Comparison of ENCODE assay signal across 24 mouse cellular contexts in genomic region chr11:40744348-40744747, GRCm38 (mm10). TPM values are rescaled to one million over a fixed set of nuclear protein-coding genes. Genes with fewer than 3 reads are reported as not detected.
DNase-seq lines count a peak whose midpoint lies in the region; ATAC-seq lines count a peak whose summit lies in the region.
"Had no signal": no experiment of that assay in that cellular context is flagged by ENCODE, and none has a peak within 500 bp of the region (broad histone marks: within the 10 kb centered on the region; RNA-seq: fewer than 3 reads in every experiment).

No protein-coding gene starts in this region.

- H3K4me1 ChIP-seq in hindbrain, embryonic 11.5 days (replicated peaks; ENCODE audit: control insufficient read depth, insufficient read depth, low read length) = no peaks in the 10 kb centered on the region
- H3K4me1 ChIP-seq: embryonic facial prominence, embryonic 13.5 days; embryonic facial prominence, embryonic 15.5 days; forebrain, embryonic 10.5 days; forebrain, embryonic 12.5 days had no signal

- no peak overlapping the region for H3K4me3 ChIP-seq in hindbrain, embryonic 11.5 days (ENCODE audit: low read depth, low read length)
- H3K4me3 ChIP-seq: embryonic facial prominence, embryonic 13.5 days; embryonic facial prominence, embryonic 15.5 days; erythroblast, embryonic 14.5 days; forebrain, embryonic 10.5 days; forebrain, embryonic 12.5 days had no signal

- H3K4me2 ChIP-seq in hindbrain, embryonic 11.5 days (replicated peaks; ENCODE audit: low read depth, low read length) = no peak overlapping the region
- H3K4me2 ChIP-seq: embryonic facial prominence, embryonic 13.5 days; embryonic facial prominence, embryonic 15.5 days; forebrain, embryonic 12.5 days had no signal

- H3K27ac ChIP-seq in hindbrain, embryonic 11.5 days (ENCODE audit: low read depth, low read length) = no peak overlapping the region
- H3K27ac ChIP-seq: embryonic facial prominence, embryonic 13.5 days; embryonic facial prominence, embryonic 15.5 days; forebrain, embryonic 10.5 days; forebrain, embryonic 12.5 days had no signal

- WGBS in hindbrain, embryonic 11.5 days = 87% methylated on average over 3 of the region's 3 CpGs

- H3K27me3 ChIP-seq in hindbrain, embryonic 11.5 days (ENCODE audit: control insufficient read depth, insufficient read depth, low read length) = no peaks in the 10 kb centered on the region
- H3K27me3 ChIP-seq: embryonic facial prominence, embryonic 13.5 days; embryonic facial prominence, embryonic 15.5 days; forebrain, embryonic 12.5 days had no signal

- ATAC-seq in CD4-positive, CD25-positive, alpha-beta regulatory T cell, adult 4 months = peak; percentile 67
- no peak for ATAC-seq in hindbrain, embryonic 11.5 days (ENCODE audit: low FRiP score)
- ATAC-seq: forebrain, embryonic 14.5 days; forebrain, embryonic 16.5 days had no signal

- H3K9me3 ChIP-seq in hindbrain, embryonic 11.5 days (ENCODE audit: control insufficient read depth, low read length) = no peaks in the 10 kb centered on the region
- H3K9me3 ChIP-seq: embryonic facial prominence, embryonic 13.5 days; embryonic facial prominence, embryonic 15.5 days; forebrain, embryonic 10.5 days; forebrain, embryonic 12.5 days had no signal

- H3K9ac ChIP-seq in hindbrain, embryonic 11.5 days (ENCODE audit: low read depth, low read length) = no peak overlapping the region
- H3K9ac ChIP-seq: embryonic facial prominence, embryonic 13.5 days; embryonic facial prominence, embryonic 15.5 days; forebrain, embryonic 12.5 days had no signal

- no peaks in the 10 kb centered on the region for H3K36me3 ChIP-seq in hindbrain, embryonic 11.5 days (ENCODE audit: control insufficient read depth, insufficient read depth, low read length)

- DNase-seq in CD4-positive helper T cell, adult 2 months (ENCODE audit: low read depth, low spot score) = peak; percentile 69
- DNase-seq in induced T-regulatory cell, adult 2 months (ENCODE audit: low read depth) = peak; percentile 73
- DNase-seq in naive thymus-derived CD4-positive, alpha-beta T cell, adult 2 months (ENCODE audit: low read depth) = peak; percentile 76
- DNase-seq in natural killer cell, adult 2 months (ENCODE audit: low spot score in 2 of 2) = no peak
- no peak for DNase-seq in right cerebral cortex, postnatal 36 days (ENCODE audit: low spot score in 2 of 2)
- DNase-seq in hindbrain, embryonic 11.5 days (ENCODE audit: low spot score) = no peak
- DNase-seq: adrenal gland, adult 8-10 months; adrenal gland, postnatal 14 days; adrenal gland, postnatal 36 days; B cell, adult 2 months; cerebellum, adult 11-12 months; cerebellum, adult 2 months; cerebellum, adult 9-10 months; cerebellum, postnatal 10 days; cerebellum, postnatal 36 days; embryo, embryonic 11 days had no signal

RNA-seq across cellular contexts. Expression of gene Ccng1, which starts 10.8 kb away (rescaled TPM):
- 10 to 100 TPM; 60.0 to 72.4 TPM for polyA plus RNA-seq in CD4-positive, CD25-positive, alpha-beta regulatory T cell, adult 4 months (2017; shearing (Covaris generic))
- polyA plus RNA-seq in hindbrain, embryonic 11.5 days (2014; fragmentation: Nextera tagmentation; extraction: Ambion mirVana) = 48.9 and 51.4 TPM in 2 replicates

RNA-seq across cellular contexts. Expression of gene Nudcd2, which starts 10.9 kb away (rescaled TPM):
- 10 to 100 TPM; 44.7 to 46.5 TPM for polyA plus RNA-seq in CD4-positive, CD25-positive, alpha-beta regulatory T cell, adult 4 months (2017; shearing (Covaris generic))
- polyA plus RNA-seq in hindbrain, embryonic 11.5 days (2014; fragmentation: Nextera tagmentation; extraction: Ambion mirVana) = 184 and 196 TPM in 2 replicates

RNA-seq across cellular contexts. Expression of gene Hmmr, which starts 11.1 kb away (rescaled TPM):
- 1 to 10 TPM; 3.6 to 7.1 TPM for polyA plus RNA-seq in CD4-positive, CD25-positive, alpha-beta regulatory T cell, adult 4 months (2017; shearing (Covaris generic))
- 55.0 TPM in 2 replicates for polyA plus RNA-seq in hindbrain, embryonic 11.5 days (2014; fragmentation: Nextera tagmentation; extraction: Ambion mirVana)

RNA-seq across cellular contexts. Expression of gene Mat2b, which starts 49.3 kb away (rescaled TPM):
- 100 to 1,000 TPM; 238 to 255 TPM for polyA plus RNA-seq in CD4-positive, CD25-positive, alpha-beta regulatory T cell, adult 4 months (2017; shearing (Covaris generic))
- 105 and 107 TPM in 2 replicates for polyA plus RNA-seq in hindbrain, embryonic 11.5 days (2014; fragmentation: Nextera tagmentation; extraction: Ambion mirVana)

Comparison
In these comparisons a context has a peak if more than half of its experiments do, and no peak if none do; other contexts are left out.
1. DNase-seq: peak in CD4-positive helper T cell, adult 2 months (single experiment), induced T-regulatory cell, adult 2 months (single experiment) and naive thymus-derived CD4-positive, alpha-beta T cell, adult 2 months (single experiment); none in natural killer cell, adult 2 months (0 of 2), right cerebral cortex, postnatal 36 days (0 of 2) and hindbrain, embryonic 11.5 days (single experiment).